Mouse (Mus musculus): Measurements from ENCODE around the gene Hoxd12. TPM values are rescaled to one million over a fixed set of nuclear protein-coding genes. Genes with fewer than 3 reads are reported as not detected.
A peak's percentile ranks its signal among the peaks of the same experiment; 100 is the strongest.

Gene Hoxd12
- not detected in 2 replicates for polyA plus RNA-seq (2015; fragmentation: Nextera tagmentation; extraction: Ambion mirVana)

- Histone ChIP-seq H3K9me3 (no peaks in the 10 kb centered on the region), H3K4me2 (replicated peaks) (no peak within 1 kb of the TSS), H3K4me3 (replicated peaks) (no peak within 1 kb of the TSS), H3K27me3 (peaks cover 99% of the 10 kb centered on the region), H3K27ac (no peak within 1 kb of the TSS), H3K4me1 (replicated peaks) (peaks cover 4% of the 10 kb centered on the region), H3K9ac (replicated peaks) (no peak within 1 kb of the TSS), H3K36me3 (no peaks in the 10 kb centered on the region)
- 2% methylated on average over 47 of the region's 47 CpGs for WGBS
- no peak for ATAC-seq
Measured at GRCm38 (mm10) chr2:74674881-74675665, at the start of gene Hoxd12. Gene Hoxd12, plus strand, starts transcription at chr2:74675013.

DNA sequence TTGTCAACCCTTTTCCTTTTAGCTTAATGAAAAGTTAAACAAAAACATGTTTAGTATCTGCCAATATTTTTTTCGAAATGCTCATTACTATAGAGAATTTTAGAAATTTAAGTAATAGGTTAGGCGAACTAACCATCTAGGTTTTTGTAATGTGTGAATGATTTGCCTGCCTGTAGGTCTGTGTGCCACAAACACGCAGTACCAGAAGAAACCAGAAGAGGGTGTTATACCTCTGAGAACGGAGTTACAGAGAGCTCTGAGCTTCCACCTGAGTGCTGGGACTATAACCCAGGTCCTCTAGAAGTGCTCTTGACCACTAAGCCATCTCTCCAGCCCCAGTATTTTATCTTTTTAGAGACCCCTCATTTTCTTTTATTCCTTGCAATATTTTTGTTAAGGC is 39.4 kb upstream of the Hoxd12 start:
- Histone ChIP-seq H3K9ac (replicated peaks) (no peak overlapping the region), H3K4me3 (replicated peaks) (no peak overlapping the region), H3K36me3 (no peaks in the 10 kb centered on the region), H3K4me1 (replicated peaks) (no peaks in the 10 kb centered on the region), H3K27ac (no peak overlapping the region), H3K4me2 (replicated peaks) (no peak overlapping the region), H3K9me3 (no peaks in the 10 kb centered on the region), H3K27me3 (peaks cover 2% of the 10 kb centered on the region; the same call in 1 of the 2 replicates)
- ATAC-seq = no peak
- WGBS = 68% methylated on average over 4 of the region's 4 CpGs

GRCm38 (mm10) chr2:74642431-74642830 is 32.4 kb upstream of the Hoxd12 start:
- H3K4me3 ChIP-seq (replicated peaks) = no peak overlapping the region
- H3K27me3 ChIP-seq = peaks cover 60% of the 10 kb centered on the region
- no peak overlapping the region for H3K9ac ChIP-seq (replicated peaks)
- no peak overlapping the region for H3K4me2 ChIP-seq (replicated peaks)
- ATAC-seq = no peak
- WGBS = 68% methylated on average over 5 of the region's 5 CpGs
- H3K27ac ChIP-seq = no peak overlapping the region
- no peaks in the 10 kb centered on the region for H3K36me3 ChIP-seq
- H3K4me1 ChIP-seq (replicated peaks) = no peaks in the 10 kb centered on the region
- H3K9me3 ChIP-seq = no peaks in the 10 kb centered on the region

GRCm38 (mm10) chr2:74645631-74646030 is 29.2 kb upstream of the Hoxd12 start:
- Histone ChIP-seq H3K9me3 (no peaks in the 10 kb centered on the region), H3K27me3 (peaks cover 88% of the 10 kb centered on the region), H3K4me1 (replicated peaks) (no peaks in the 10 kb centered on the region), H3K36me3 (no peaks in the 10 kb centered on the region), H3K4me3 (replicated peaks) (no peak overlapping the region), H3K27ac (no peak overlapping the region), H3K4me2 (replicated peaks) (no peak overlapping the region), H3K9ac (replicated peaks) (no peak overlapping the region)
- 78% methylated on average over 3 of the region's 3 CpGs for WGBS
- no peak for ATAC-seq

DNA sequence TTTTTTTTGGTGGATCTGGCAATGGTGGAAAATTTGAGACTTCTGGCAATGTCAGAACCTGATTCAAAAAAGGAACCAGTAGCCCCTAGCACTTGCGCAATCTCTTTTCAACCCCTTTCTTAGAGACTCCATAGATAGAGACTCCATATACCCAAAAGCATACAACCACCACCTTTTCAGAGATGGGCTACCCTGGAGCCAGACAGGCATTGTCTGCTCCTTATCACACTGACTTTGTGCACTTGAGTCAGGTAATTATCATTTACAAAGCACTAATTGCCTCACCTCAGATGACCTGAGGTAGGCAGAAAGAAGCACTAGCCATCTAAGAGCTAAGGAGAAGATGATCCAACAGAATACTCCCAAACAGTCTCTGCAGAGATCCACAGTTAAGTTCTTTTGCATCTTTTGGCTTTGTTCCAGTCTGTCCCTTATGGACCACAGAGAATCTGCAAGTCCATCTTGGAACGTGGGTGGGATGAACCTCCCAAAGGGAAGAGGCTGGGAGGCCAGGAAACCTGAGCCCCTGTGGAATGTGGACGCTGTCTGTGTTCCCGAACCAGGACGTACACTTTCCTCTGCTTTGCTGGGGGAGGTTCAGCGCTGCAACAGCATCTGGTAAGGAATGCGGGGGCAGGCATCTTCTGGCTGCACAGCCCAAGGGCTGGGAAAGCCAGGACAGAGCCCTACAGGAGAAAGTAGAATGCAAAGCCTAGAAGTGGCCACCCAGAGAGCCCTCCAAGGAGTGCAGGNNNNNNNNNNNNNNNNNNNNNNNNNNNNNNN is 27.5 kb upstream of the Hoxd12 start:
- Histone ChIP-seq H3K4me1 (replicated peaks) (no peaks in the 10 kb centered on the region), H3K9me3 (no peaks in the 10 kb centered on the region), H3K9ac (replicated peaks) (no peak overlapping the region), H3K27ac (no peak overlapping the region), H3K27me3 (peaks cover 95% of the 10 kb centered on the region), H3K36me3 (no peaks in the 10 kb centered on the region), H3K4me3 (replicated peaks) (no peak overlapping the region), H3K4me2 (replicated peaks) (no peak overlapping the region)
- no peak for ATAC-seq
- WGBS = 15% methylated on average over 7 of the region's 7 CpGs

- no peak overlapping the region for H3K4me3 ChIP-seq (replicated peaks)
- ATAC-seq = no peak
- WGBS = 32% methylated on average over 2 of the region's 2 CpGs
- H3K27me3 ChIP-seq = peaks cover 87% of the 10 kb centered on the region
- no peaks in the 10 kb centered on the region for H3K9me3 ChIP-seq
- no peak overlapping the region for H3K27ac ChIP-seq
- H3K4me1 ChIP-seq (replicated peaks) = peaks cover 10% of the 10 kb centered on the region
- no peak overlapping the region for H3K4me2 ChIP-seq (replicated peaks)
- no peak overlapping the region for H3K9ac ChIP-seq (replicated peaks)
- H3K36me3 ChIP-seq = no peaks in the 10 kb centered on the region
Measured at GRCm38 (mm10) chr2:74652996-74653340, 21.8 kb upstream of the Hoxd12 start.

- Histone ChIP-seq H3K27me3 (peaks cover 87% of the 10 kb centered on the region), H3K4me2 (replicated peaks) (no peak overlapping the region), H3K9ac (replicated peaks) (no peak overlapping the region), H3K27ac (no peak overlapping the region), H3K4me3 (replicated peaks) (no peak overlapping the region), H3K4me1 (replicated peaks) (peaks cover 10% of the 10 kb centered on the region), H3K36me3 (no peaks in the 10 kb centered on the region), H3K9me3 (no peaks in the 10 kb centered on the region)
- 9% methylated on average over 17 of the region's 17 CpGs for WGBS
- no peak for ATAC-seq
Measured at GRCm38 (mm10) chr2:74653781-74654535, 20.9 kb upstream of the Hoxd12 start.

DNA sequence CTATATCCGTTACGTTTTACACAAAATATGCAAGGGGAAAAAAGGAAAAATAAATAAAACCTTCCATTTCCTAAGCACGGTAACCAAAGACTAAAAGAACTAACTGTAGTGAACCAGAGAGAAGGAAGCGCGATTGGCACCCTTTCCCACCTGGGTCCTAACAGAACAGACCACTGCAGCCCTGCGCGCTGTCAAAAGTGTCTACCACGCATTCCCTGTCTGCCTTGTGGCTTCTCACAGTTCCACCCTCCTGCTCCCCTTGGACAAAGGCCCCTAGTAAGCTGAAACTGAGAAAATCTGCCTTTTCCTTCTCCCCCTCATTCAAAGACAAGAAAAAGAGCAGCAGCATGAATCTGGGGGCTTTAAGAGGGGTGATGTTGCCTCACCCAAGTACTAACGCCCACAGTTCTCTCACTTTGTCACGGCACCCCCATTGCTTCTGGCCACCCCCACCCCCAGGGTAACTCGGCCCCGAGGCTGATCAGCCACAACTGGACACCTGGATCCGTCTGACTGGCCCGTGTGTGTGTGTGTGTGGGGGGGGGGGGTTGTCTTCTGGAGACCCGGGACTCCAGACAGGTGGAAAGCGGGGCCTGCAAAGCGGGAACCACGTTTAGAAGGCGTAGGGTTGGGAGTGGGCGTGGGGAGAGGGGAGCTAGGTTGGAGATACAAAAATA is 19.9 kb upstream of the Hoxd12 start:
- Histone ChIP-seq H3K4me3 (replicated peaks) (peak overlapping the region; percentile 39), H3K27me3 (peaks cover 86% of the 10 kb centered on the region), H3K4me1 (replicated peaks) (peaks cover 10% of the 10 kb centered on the region), H3K9ac (replicated peaks) (no peak overlapping the region), H3K36me3 (no peaks in the 10 kb centered on the region), H3K4me2 (replicated peaks) (peak overlapping the region; percentile 51; the same call in 1 of the 2 replicates), H3K9me3 (no peaks in the 10 kb centered on the region), H3K27ac (no peak overlapping the region)
- WGBS = 6% methylated on average over 20 of the region's 20 CpGs
- ATAC-seq = peak; percentile 17; the same call in 1 of the 2 replicates

DNA sequence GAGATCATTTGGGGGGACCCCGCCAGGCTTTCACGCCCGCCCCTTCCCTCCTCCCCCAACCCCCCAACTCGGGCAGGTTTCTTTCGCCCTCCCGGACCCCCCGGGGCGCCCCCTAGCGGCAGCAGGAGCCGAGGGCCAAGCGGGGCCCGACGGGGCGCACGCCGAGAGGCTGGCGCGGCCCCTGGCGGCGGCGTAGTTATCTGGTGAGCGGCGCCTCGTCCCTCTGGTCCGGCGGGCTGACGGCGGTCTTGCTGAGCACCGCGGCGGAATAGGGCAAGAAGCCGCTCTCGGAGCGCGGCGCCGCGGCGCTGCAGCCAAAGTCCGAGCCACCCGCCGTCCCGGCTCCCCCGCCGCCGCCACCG is 19.4 kb upstream of the Hoxd12 start:
- Histone ChIP-seq H3K27ac (peak overlapping the region; percentile 44), H3K9me3 (no peaks in the 10 kb centered on the region), H3K36me3 (no peaks in the 10 kb centered on the region), H3K4me1 (replicated peaks) (peaks cover 10% of the 10 kb centered on the region), H3K9ac (replicated peaks) (peak overlapping the region; percentile 39; the same call in 1 of the 2 replicates), H3K4me3 (replicated peaks) (peak overlapping the region; percentile 39), H3K27me3 (peaks cover 86% of the 10 kb centered on the region), H3K4me2 (replicated peaks) (peak overlapping the region; percentile 51)
- ATAC-seq = peak; percentile 58
- WGBS = under 1% methylated on average over 20 of the region's 47 CpGs

DNA sequence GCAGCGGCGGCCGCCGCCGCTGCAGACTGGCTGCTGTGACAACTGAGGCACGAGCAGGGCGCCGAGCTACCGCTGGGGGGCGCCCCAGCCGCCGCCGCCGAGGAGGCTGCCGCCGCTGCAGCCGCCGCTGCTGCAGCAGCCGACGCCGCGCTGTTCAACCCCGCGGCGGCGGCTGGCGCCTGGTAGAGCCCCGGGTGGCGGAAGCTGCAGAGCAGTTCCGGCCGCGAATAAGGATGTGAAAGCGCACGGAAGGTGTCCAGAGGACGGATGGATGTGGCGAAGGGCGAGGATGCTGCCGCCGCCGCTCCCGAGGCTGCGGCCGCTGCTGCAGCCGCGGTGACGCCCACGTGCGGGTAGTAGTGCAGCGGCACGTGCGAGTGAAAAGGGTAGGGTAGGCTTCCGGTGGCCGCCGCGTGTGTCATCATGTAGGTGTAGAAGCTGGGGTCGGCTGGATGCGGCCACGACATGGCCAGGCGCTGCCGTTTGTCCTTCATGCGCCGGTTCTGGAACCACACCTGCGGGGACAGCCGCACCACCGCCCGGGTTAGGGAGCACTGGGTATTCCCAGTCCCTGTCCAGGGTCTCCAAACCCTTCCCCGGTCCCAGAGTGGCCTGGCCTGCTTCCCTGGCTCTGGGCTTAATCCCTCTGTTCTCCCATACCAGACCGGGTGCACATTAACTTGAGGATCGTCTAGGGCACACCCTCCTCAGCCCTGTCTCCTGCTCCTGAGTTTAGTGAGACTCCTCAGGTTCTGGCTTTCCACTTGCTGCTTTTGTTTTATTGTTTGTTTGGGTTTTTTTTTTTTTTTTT is 18.8 kb upstream of the Hoxd12 start:
- Histone ChIP-seq H3K36me3 (no peaks in the 10 kb centered on the region), H3K4me2 (replicated peaks) (peak overlapping the region; percentile 51), H3K27ac (peak overlapping the region; percentile 44), H3K27me3 (peaks cover 86% of the 10 kb centered on the region), H3K9me3 (no peaks in the 10 kb centered on the region), H3K9ac (replicated peaks) (peak overlapping the region; percentile 39; the same call in 1 of the 2 replicates), H3K4me3 (replicated peaks) (peak overlapping the region; percentile 39), H3K4me1 (replicated peaks) (peaks cover 10% of the 10 kb centered on the region)
- WGBS = under 1% methylated on average over 67 of the region's 69 CpGs
- ATAC-seq = peak; percentile 20

GRCm38 (mm10) chr2:74656632-74657021 is 18.2 kb upstream of the Hoxd12 start:
- Histone ChIP-seq H3K36me3 (no peaks in the 10 kb centered on the region), H3K9me3 (no peaks in the 10 kb centered on the region), H3K27ac (no peak overlapping the region), H3K4me3 (replicated peaks) (peak overlapping the region; percentile 39), H3K9ac (replicated peaks) (no peak overlapping the region), H3K4me1 (replicated peaks) (peaks cover 11% of the 10 kb centered on the region), H3K27me3 (peaks cover 88% of the 10 kb centered on the region), H3K4me2 (replicated peaks) (no peak overlapping the region)
- no peak for ATAC-seq
- 1% methylated on average over 4 of the region's 4 CpGs for WGBS
